Mouse (Mus musculus) ES-Bruce4 (cell line): ENCODE results near the gene Fam131c.

ENCODE experiments used
- CTCF ChIP-seq: IDR thresholded peaks from one replicate; pipeline ENCODE4 v1.8.1; 2011; ENCODE audit warnings: low read depth, low read length
- EP300 ChIP-seq: IDR thresholded peaks from 2 replicates; pipeline ENCODE4 v1.6.1; 2011; ENCODE audit warnings: low read depth, low read length; ENCODE audit not compliant: insufficient read depth

- no peak for TF ChIP-seq CTCF
- no peak for TF ChIP-seq EP300
These were observed 59.9 kb downstream of the Fam131c start for GRCm38 (mm10) chr4:141427921-141428320.
